Mouse (Mus musculus) spleen, adult 2 months (tissue): ENCODE measurements around the gene Actbl2.

Experiments used
- CTCF ChIP-seq: fragments of 200-500 bp; IDR thresholded peaks from 2 replicates; pipeline ENCODE4 v1.5.1; 2011; ENCODE audit warnings: mild to moderate bottlenecking, inconsistent platforms; ENCODE audit not compliant: insufficient read depth, insufficient read length, insufficient replicate concordance; ENCODE audit errors: extremely low read depth
- POLR2A ChIP-seq: fragments of 200-500 bp; IDR thresholded peaks from 2 replicates; pipeline ENCODE4 v1.6.1; 2011; ENCODE audit warnings: low read depth, low read length, inconsistent platforms

- TF ChIP-seq POLR2A (no peak), CTCF (no peak)
Observed at GRCm38 (mm10) chr13:111234573-111234972, 20.2 kb upstream of the Actbl2 start.
